Comparison of ENCODE assay signal across 14 mouse cellular contexts in the genomic region with DNA sequence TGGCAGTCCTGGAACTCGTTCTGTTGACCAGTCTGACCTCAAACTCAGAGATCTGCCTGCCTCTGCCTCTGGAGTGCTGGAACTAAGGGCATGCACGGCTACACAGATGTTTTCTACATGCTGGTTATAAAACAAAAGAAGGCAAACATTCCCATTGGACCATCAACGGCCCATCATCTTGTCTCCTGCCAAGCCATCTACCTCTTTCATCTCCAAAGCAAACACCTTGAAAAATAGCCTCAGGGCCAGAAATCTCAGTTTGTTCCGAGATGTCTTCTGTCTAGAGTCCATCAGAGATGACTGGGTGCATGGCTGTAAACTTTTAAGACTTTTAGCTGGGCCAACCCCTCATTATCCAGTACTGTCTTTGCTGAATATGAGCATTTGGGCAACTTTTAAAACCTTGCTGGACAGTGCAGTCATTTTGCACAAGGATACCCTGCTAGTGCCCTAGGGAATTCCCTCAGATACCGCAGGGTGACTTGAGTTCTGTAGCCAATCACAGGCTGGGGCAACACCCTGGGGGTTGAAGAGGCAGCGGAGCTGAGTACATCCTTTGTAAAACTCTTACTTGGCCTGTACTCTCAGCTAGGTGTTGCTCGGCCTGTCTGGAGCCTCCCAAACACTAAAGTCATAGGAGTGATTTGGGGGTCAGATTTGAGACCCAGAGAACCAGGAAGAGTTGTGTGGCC. TPM values are rescaled to one million over a fixed set of nuclear protein-coding genes. Genes with fewer than 3 reads are reported as not detected.
A peak's percentile ranks its signal among the peaks of the same experiment; 100 is the strongest.
DNase-seq lines count a peak whose midpoint lies in the region; ATAC-seq and TF ChIP-seq lines count a peak whose summit lies in the region.
"Had no signal": no experiment of that assay in that cellular context is flagged by ENCODE, and none has a peak within 500 bp of the region (broad histone marks: within the 10 kb centered on the region; RNA-seq: fewer than 3 reads in every experiment).

No protein-coding gene starts in this region.

- H3K4me3 ChIP-seq in spleen, adult 2 months (ENCODE audit: extremely low read depth, insufficient read depth, insufficient read length), result peak overlapping the region; percentile 66
- H3K4me3 ChIP-seq in embryonic facial prominence, embryonic 12.5 days, result 0 out of 2 replicates have a peak overlapping the region, but pooled peaks have one; percentile 7
- peak overlapping the region; percentile 64; the same call in 1 of the 2 replicates for H3K4me3 ChIP-seq in olfactory bulb, adult 2 months (ENCODE audit: insufficient read depth, low read depth, low read length)
- H3K4me3 ChIP-seq: myocyte had no signal

- H3K9ac ChIP-seq in embryonic facial prominence, embryonic 12.5 days, result no peak overlapping the region
- H3K9ac ChIP-seq: lung, embryonic 15.5 days had no signal

- intact Hi-C loops in heart, postnatal 14 days (cut with DNase I), result no loop called here

- no peaks in the 10 kb centered on the region for H3K36me3 ChIP-seq in spleen, adult 2 months (ENCODE audit: control insufficient read depth, insufficient read depth, low read length)
- no peaks in the 10 kb centered on the region for H3K36me3 ChIP-seq in embryonic facial prominence, embryonic 12.5 days
- H3K36me3 ChIP-seq: G1E; lung, embryonic 15.5 days had no signal

- TF ChIP-seq CTCF in spleen, adult 2 months (IDR thresholded peaks at IDR 0.05; ENCODE audit: extremely low read depth, insufficient read depth, insufficient read length, insufficient replicate concordance), result no peak
- TF ChIP-seq CTCF in olfactory bulb, adult 2 months (IDR thresholded peaks at IDR 0.05; ENCODE audit: insufficient read depth, low read depth, low read length), result no peak

- no peaks in the 10 kb centered on the region for H3K27me3 ChIP-seq in spleen, adult 2 months (ENCODE audit: control insufficient read depth, insufficient read depth, low read length)
- no peaks in the 10 kb centered on the region for H3K27me3 ChIP-seq in embryonic facial prominence, embryonic 12.5 days
- H3K27me3 ChIP-seq: lung, embryonic 15.5 days had no signal

- no peaks in the 10 kb centered on the region for H3K9me3 ChIP-seq in embryonic facial prominence, embryonic 12.5 days
- H3K9me3 ChIP-seq: lung, embryonic 15.5 days had no signal

- H3K4me1 ChIP-seq in spleen, adult 2 months (ENCODE audit: control insufficient read depth, insufficient read depth, insufficient read length), result peaks cover 21% of the 10 kb centered on the region
- H3K4me1 ChIP-seq in embryonic facial prominence, embryonic 12.5 days, result peaks cover 10% of the 10 kb centered on the region
- peaks cover 12% of the 10 kb centered on the region for H3K4me1 ChIP-seq in olfactory bulb, adult 2 months (ENCODE audit: control insufficient read depth, insufficient read depth, low read length)

- DNase-seq in heart, adult 11 months, result peak; percentile 85
- DNase-seq in heart, postnatal 14 days, result no peak
- DNase-seq in spleen, adult 2 months (ENCODE audit: low read depth in 1 of 2, low spot score in 2 of 2), result no peak
- DNase-seq in spleen, adult 18-20 months, result no peak
- DNase-seq in adrenal gland, adult (ENCODE audit: inconsistent age in 2 of 2, low spot score in 1 of 2), result no peak
- DNase-seq in kidney, postnatal 25 days, result no peak
- DNase-seq: cerebellum, adult 2 months had no signal

- H3K4me2 ChIP-seq in embryonic facial prominence, embryonic 12.5 days (replicated peaks), result peak overlapping the region; percentile 89; the same call in 1 of the 2 replicates

- TF ChIP-seq POLR2A in spleen, adult 2 months (IDR thresholded peaks at IDR 0.05; ENCODE audit: low read depth, low read length), result no peak
- no peak for TF ChIP-seq POLR2A in olfactory bulb, adult 2 months (IDR thresholded peaks at IDR 0.05; ENCODE audit: insufficient read depth, low read depth, low read length)

- peak overlapping the region; percentile 93 for H3K27ac ChIP-seq in spleen, adult 2 months (ENCODE audit: insufficient read depth, low read length)
- H3K27ac ChIP-seq in embryonic facial prominence, embryonic 12.5 days, result 0 out of 2 replicates have a peak overlapping the region, but pooled peaks have one; percentile 4
- no peak overlapping the region for H3K27ac ChIP-seq in olfactory bulb, adult 2 months (ENCODE audit: insufficient read depth, low read depth, low read length)
- H3K27ac ChIP-seq: hindbrain, postnatal 0 days; lung, embryonic 15.5 days had no signal

- ATAC-seq in embryonic facial prominence, embryonic 12.5 days (ENCODE audit: insufficient number of reproducible peaks, insufficient read depth, low FRiP score, low TSS enrichment), result no peak

- WGBS in spleen, adult 2 months, result 61% methylated on average over 7 of the region's 7 CpGs
- WGBS in embryonic facial prominence, embryonic 12.5 days, result 66% methylated on average over 7 of the region's 7 CpGs
- WGBS in olfactory bulb, adult 2 months, result 85% methylated on average over 7 of the region's 7 CpGs

RNA-seq across cellular contexts. Expression of a gene that starts 19.0 kb away (rescaled TPM):
- 1 to 10 TPM; 3.3 to 6.1 TPM for total RNA-seq in heart, postnatal 14 days (2021)
- not detected in 2 replicates for polyA plus RNA-seq in spleen, adult 2 months (2012; rRNA removed)
- polyA plus RNA-seq in embryonic facial prominence, embryonic 12.5 days (2016; fragmentation: Nextera tagmentation; extraction: Ambion mirVana), result 3.4 and 4.0 TPM in 2 replicates
- not detected in 2 replicates for polyA plus RNA-seq in olfactory bulb, adult 2 months (2012; ENCODE audit: insufficient read depth, insufficient read length, low replicate concordance, missing spikeins)
- total RNA-seq: G1E; hindbrain, postnatal 0 days had no signal
- polyA plus RNA-seq: cerebellum, adult 2 months; G1E; heart, embryonic 16.5 days had no signal

Comparison
In these comparisons a context has a peak if more than half of its experiments do, and no peak if none do; other contexts are left out.
1. H3K4me3 ChIP-seq: peak in every context shown above with its lines; median percentile 66 in spleen, adult 2 months; 64 in olfactory bulb, adult 2 months; 7 in embryonic facial prominence, embryonic 12.5 days.